Mouse (Mus musculus) testis, adult 2 months (tissue): ENCODE data around the gene Snrnp35.

Experiments used
- CTCF ChIP-seq: fragments of 200-500 bp; IDR thresholded peaks from 2 replicates; pipeline ENCODE4 v1.5.1; 2012; ENCODE audit warnings: low read depth, mild to moderate bottlenecking, inconsistent platforms, low read length, moderate library complexity; ENCODE audit not compliant: control insufficient read depth, insufficient read depth, insufficient replicate concordance
- POLR2A ChIP-seq: fragments of 200-500 bp; IDR thresholded peaks from 2 replicates; pipeline ENCODE4 v1.6.1; 2012; ENCODE audit warnings: low read depth, mild to moderate bottlenecking, inconsistent platforms, low read length, moderate library complexity; ENCODE audit not compliant: control insufficient read depth

- TF ChIP-seq CTCF, result no peak
- no peak for TF ChIP-seq POLR2A
Observed at GRCm38 (mm10) chr5:124528351-124528750, 45.4 kb downstream of the Snrnp35 start.
